Mouse (Mus musculus): ENCODE measurements around the gene Hapln1. TPM values are rescaled to one million over a fixed set of nuclear protein-coding genes. Genes with fewer than 3 reads are reported as not detected.

Hapln1 gene
- polyA plus RNA-seq, 1 experiment from 2014 or later = 1.2 TPM

- WGBS = 74% methylated on average over 3 of the region's 3 CpGs
- Histone ChIP-seq H3K9ac (replicated peaks; ENCODE audit: low read depth, low read length) (no peak overlapping the region), H3K27me3 (ENCODE audit: control insufficient read depth, insufficient read depth, low read length) (no peaks in the 10 kb centered on the region), H3K4me1 (ENCODE audit: control insufficient read depth, insufficient read depth, low read length) (no peaks in the 10 kb centered on the region), H3K4me3 (ENCODE audit: low read depth, low read length) (no peak overlapping the region), H3K27ac (ENCODE audit: low read depth, low read length) (no peak overlapping the region), H3K36me3 (ENCODE audit: control insufficient read depth, insufficient read depth, low read length) (no peaks in the 10 kb centered on the region), H3K9me3 (ENCODE audit: control insufficient read depth, low read length) (no peaks in the 10 kb centered on the region), H3K4me2 (ENCODE audit: low read depth, low read length) (no peak overlapping the region)
- ATAC-seq (ENCODE audit: low read depth) = no peak
Observed at GRCm38 (mm10) chr13:89637012-89637411, 97.4 kb downstream of the Hapln1 start.

GRCm38 (mm10) chr13:89645589-89645988, 106.0 kb downstream of the Hapln1 start:
- no peaks in the 10 kb centered on the region for H3K27me3 ChIP-seq (ENCODE audit: control insufficient read depth, insufficient read depth, low read length)
- no peak overlapping the region for H3K4me2 ChIP-seq (ENCODE audit: low read depth, low read length)
- H3K9me3 ChIP-seq (ENCODE audit: control insufficient read depth, low read length) = no peaks in the 10 kb centered on the region
- H3K36me3 ChIP-seq (ENCODE audit: control insufficient read depth, insufficient read depth, low read length) = no peaks in the 10 kb centered on the region
- H3K27ac ChIP-seq (ENCODE audit: low read depth, low read length) = no peak overlapping the region
- no peak overlapping the region for H3K9ac ChIP-seq (replicated peaks; ENCODE audit: low read depth, low read length)
- WGBS = 67% methylated on average over 2 of the region's 2 CpGs
- no peaks in the 10 kb centered on the region for H3K4me1 ChIP-seq (ENCODE audit: control insufficient read depth, insufficient read depth, low read length)
- ATAC-seq (ENCODE audit: low read depth) = no peak
- H3K4me3 ChIP-seq (ENCODE audit: low read depth, low read length) = no peak overlapping the region

- H3K27ac ChIP-seq (ENCODE audit: low read depth, low read length) = no peak overlapping the region
- no peaks in the 10 kb centered on the region for H3K27me3 ChIP-seq (ENCODE audit: control insufficient read depth, insufficient read depth, low read length)
- H3K4me1 ChIP-seq (ENCODE audit: control insufficient read depth, insufficient read depth, low read length) = no peaks in the 10 kb centered on the region
- no peak overlapping the region for H3K4me3 ChIP-seq (ENCODE audit: low read depth, low read length)
- ATAC-seq (ENCODE audit: low read depth) = no peak
- 84% methylated on average over 1 of the region's 1 CpGs for WGBS
- no peaks in the 10 kb centered on the region for H3K36me3 ChIP-seq (ENCODE audit: control insufficient read depth, insufficient read depth, low read length)
- H3K9ac ChIP-seq (replicated peaks; ENCODE audit: low read depth, low read length) = no peak overlapping the region
- H3K9me3 ChIP-seq (ENCODE audit: control insufficient read depth, low read length) = no peaks in the 10 kb centered on the region
- H3K4me2 ChIP-seq (ENCODE audit: low read depth, low read length) = no peak overlapping the region
Observed at GRCm38 (mm10) chr13:89652773-89653172, 113.2 kb downstream of the Hapln1 start.

GRCm38 (mm10) chr13:89653279-89653678, 113.7 kb downstream of the Hapln1 start:
- no peaks in the 10 kb centered on the region for H3K36me3 ChIP-seq (ENCODE audit: control insufficient read depth, insufficient read depth, low read length)
- H3K4me3 ChIP-seq (ENCODE audit: low read depth, low read length) = no peak overlapping the region

GRCm38 (mm10) chr13:89657046-89657445, 117.5 kb downstream of the Hapln1 start:
- H3K9ac ChIP-seq (replicated peaks; ENCODE audit: low read depth, low read length) = no peak overlapping the region
- H3K36me3 ChIP-seq (ENCODE audit: control insufficient read depth, insufficient read depth, low read length) = no peaks in the 10 kb centered on the region
- H3K9me3 ChIP-seq (ENCODE audit: control insufficient read depth, low read length) = no peaks in the 10 kb centered on the region
- H3K4me1 ChIP-seq (ENCODE audit: control insufficient read depth, insufficient read depth, low read length) = no peaks in the 10 kb centered on the region
- WGBS = 97% methylated on average over 11 of the region's 11 CpGs
- H3K27ac ChIP-seq (ENCODE audit: low read depth, low read length) = no peak overlapping the region
- no peak overlapping the region for H3K4me2 ChIP-seq (ENCODE audit: low read depth, low read length)
- no peak overlapping the region for H3K4me3 ChIP-seq (ENCODE audit: low read depth, low read length)
- ATAC-seq (ENCODE audit: low read depth) = no peak
- H3K27me3 ChIP-seq (ENCODE audit: control insufficient read depth, insufficient read depth, low read length) = no peaks in the 10 kb centered on the region

More at GRCm38 (mm10) chr13:89653279-89653678, 113.7 kb downstream of the Hapln1 start:
- ATAC-seq (ENCODE audit: low read depth) = no peak
- Histone ChIP-seq H3K27me3 (ENCODE audit: control insufficient read depth, insufficient read depth, low read length) (no peaks in the 10 kb centered on the region), H3K4me2 (ENCODE audit: low read depth, low read length) (no peak overlapping the region), H3K9me3 (ENCODE audit: control insufficient read depth, low read length) (no peaks in the 10 kb centered on the region), H3K9ac (replicated peaks; ENCODE audit: low read depth, low read length) (no peak overlapping the region), H3K4me1 (ENCODE audit: control insufficient read depth, insufficient read depth, low read length) (no peaks in the 10 kb centered on the region), H3K27ac (ENCODE audit: low read depth, low read length) (no peak overlapping the region)
- 94% methylated on average over 2 of the region's 2 CpGs for WGBS

Other genes starting within 250 kb of the Hapln1 start
- gene Vcan, start 202.7 kb downstream of the Hapln1 start, polyA plus RNA-seq (2014; fragmentation: Nextera tagmentation; extraction: Ambion mirVana) = 17.9 and 19.8 TPM in 2 replicates